14 mouse cellular contexts compared by ENCODE assay signal in the genomic region with DNA sequence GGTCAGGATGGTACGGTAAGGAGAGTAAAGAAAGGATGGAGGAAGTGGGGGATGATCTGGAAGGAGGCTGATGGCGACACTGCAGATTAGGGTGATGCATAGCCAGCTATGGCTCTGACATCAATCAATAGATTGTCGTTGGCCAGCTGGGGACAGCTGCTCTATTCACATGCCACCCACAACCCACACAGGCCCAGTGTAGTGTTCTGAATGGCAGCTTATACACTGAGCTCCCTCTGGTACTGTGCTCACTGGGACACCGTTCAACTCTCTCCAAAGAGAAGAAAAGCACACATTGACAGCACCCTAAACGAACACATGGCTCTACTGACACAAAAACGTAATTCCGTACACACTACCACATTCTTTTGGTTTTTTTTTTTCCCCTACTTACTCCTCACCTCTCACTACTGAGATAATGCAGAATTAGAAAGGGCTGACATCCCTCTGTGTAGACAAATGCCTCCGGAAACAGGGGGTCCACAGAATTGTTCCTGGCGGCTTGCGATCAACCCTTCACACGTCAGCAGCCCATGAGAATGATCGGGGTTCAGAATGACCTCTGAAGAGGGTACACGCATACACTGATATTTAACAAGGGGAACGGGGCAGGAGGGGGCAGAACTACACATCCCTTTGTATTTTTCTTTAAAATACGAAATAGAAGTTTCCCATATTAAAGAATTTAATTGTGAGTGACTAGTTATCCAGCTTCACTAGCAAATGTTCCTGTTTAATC.
DNase-seq lines count a peak whose midpoint lies in the region; ATAC-seq lines count a peak whose summit lies in the region.
"Had no signal": no experiment of that assay in that cellular context is flagged by ENCODE, and none has a peak within 500 bp of the region (broad histone marks: within the 10 kb centered on the region; RNA-seq: fewer than 3 reads in every experiment).

No protein-coding gene starts in this region.

- no peak overlapping the region for H3K9ac ChIP-seq in hindbrain, embryonic 12.5 days
- H3K9ac ChIP-seq in hindbrain, embryonic 14.5 days = no peak overlapping the region
- no peak overlapping the region for H3K9ac ChIP-seq in midbrain, embryonic 12.5 days (replicated peaks)
- no peak overlapping the region; the same call in 1 of the 2 replicates for H3K9ac ChIP-seq in hindbrain, embryonic 13.5 days
- H3K9ac ChIP-seq: liver, embryonic 13.5 days had no signal

- no peak overlapping the region for H3K4me3 ChIP-seq in hindbrain, embryonic 12.5 days
- no peak overlapping the region for H3K4me3 ChIP-seq in hindbrain, embryonic 14.5 days (replicated peaks; ENCODE audit: low read length)
- H3K4me3 ChIP-seq in midbrain, embryonic 12.5 days = no peak overlapping the region
- H3K4me3 ChIP-seq in midbrain, embryonic 10.5 days = no peak overlapping the region
- H3K4me3 ChIP-seq in hindbrain, embryonic 13.5 days = no peak overlapping the region
- H3K4me3 ChIP-seq: erythroblast, embryonic 14.5 days; liver, embryonic 13.5 days; megakaryocyte, embryonic 14.5 days had no signal

- no peaks in the 10 kb centered on the region for H3K27me3 ChIP-seq in hindbrain, embryonic 12.5 days
- no peaks in the 10 kb centered on the region for H3K27me3 ChIP-seq in hindbrain, embryonic 14.5 days (ENCODE audit: control insufficient read depth, insufficient read depth, low read length)
- no peaks in the 10 kb centered on the region for H3K27me3 ChIP-seq in midbrain, embryonic 12.5 days
- no peaks in the 10 kb centered on the region for H3K27me3 ChIP-seq in midbrain, embryonic 10.5 days (ENCODE audit: low read depth, poor library complexity, severe bottlenecking)
- H3K27me3 ChIP-seq in hindbrain, embryonic 13.5 days = no peaks in the 10 kb centered on the region
- H3K27me3 ChIP-seq: liver, embryonic 13.5 days had no signal

- no peaks in the 10 kb centered on the region for H3K36me3 ChIP-seq in hindbrain, embryonic 12.5 days
- H3K36me3 ChIP-seq in hindbrain, embryonic 14.5 days (replicated peaks; ENCODE audit: control insufficient read depth, insufficient read depth) = no peaks in the 10 kb centered on the region
- H3K36me3 ChIP-seq in midbrain, embryonic 12.5 days = no peaks in the 10 kb centered on the region
- no peaks in the 10 kb centered on the region for H3K36me3 ChIP-seq in midbrain, embryonic 10.5 days
- no peaks in the 10 kb centered on the region for H3K36me3 ChIP-seq in hindbrain, embryonic 13.5 days
- H3K36me3 ChIP-seq: liver, embryonic 13.5 days had no signal

- H3K4me1 ChIP-seq in hindbrain, embryonic 12.5 days = peaks cover 8% of the 10 kb centered on the region
- H3K4me1 ChIP-seq in hindbrain, embryonic 14.5 days (replicated peaks; ENCODE audit: control insufficient read depth, insufficient read depth, low read length) = no peaks in the 10 kb centered on the region
- H3K4me1 ChIP-seq in midbrain, embryonic 12.5 days = no peaks in the 10 kb centered on the region
- H3K4me1 ChIP-seq in midbrain, embryonic 10.5 days = peaks cover 21% of the 10 kb centered on the region
- peaks cover 7% of the 10 kb centered on the region; the same call in 1 of the 2 replicates for H3K4me1 ChIP-seq in hindbrain, embryonic 13.5 days (replicated peaks)
- H3K4me1 ChIP-seq: liver, embryonic 13.5 days had no signal

- 68% methylated on average over 15 of the region's 15 CpGs for WGBS in hindbrain, embryonic 12.5 days
- WGBS in hindbrain, embryonic 14.5 days = 62% methylated on average over 15 of the region's 15 CpGs
- WGBS in midbrain, embryonic 12.5 days = 75% methylated on average over 15 of the region's 15 CpGs
- WGBS in midbrain, embryonic 10.5 days = 86% methylated on average over 15 of the region's 15 CpGs
- WGBS in hindbrain, embryonic 13.5 days = 62% methylated on average over 15 of the region's 15 CpGs

- H3K9me3 ChIP-seq in hindbrain, embryonic 12.5 days (replicated peaks) = no peaks in the 10 kb centered on the region
- no peaks in the 10 kb centered on the region for H3K9me3 ChIP-seq in hindbrain, embryonic 14.5 days (ENCODE audit: control insufficient read depth, low read length)
- H3K9me3 ChIP-seq in midbrain, embryonic 12.5 days = no peaks in the 10 kb centered on the region
- H3K9me3 ChIP-seq in midbrain, embryonic 10.5 days (replicated peaks) = no peaks in the 10 kb centered on the region
- H3K9me3 ChIP-seq in hindbrain, embryonic 13.5 days = no peaks in the 10 kb centered on the region
- H3K9me3 ChIP-seq: liver, embryonic 13.5 days had no signal

- ATAC-seq in hindbrain, embryonic 12.5 days (ENCODE audit: low FRiP score) = peak; percentile 54; the same call in 1 of the 2 replicates
- ATAC-seq in hindbrain, embryonic 14.5 days (ENCODE audit: low FRiP score) = no peak
- peak; percentile 41; the same call in 1 of the 2 replicates for ATAC-seq in midbrain, embryonic 12.5 days (ENCODE audit: low FRiP score, low read depth)
- ATAC-seq in hindbrain, embryonic 13.5 days (ENCODE audit: low FRiP score) = 0 out of 2 replicates have a peak, but pooled peaks have one; percentile 54

- H3K27ac ChIP-seq in hindbrain, embryonic 12.5 days = no peak overlapping the region
- H3K27ac ChIP-seq in hindbrain, embryonic 14.5 days = no peak overlapping the region
- no peak overlapping the region for H3K27ac ChIP-seq in midbrain, embryonic 12.5 days (replicated peaks)
- H3K27ac ChIP-seq in midbrain, embryonic 10.5 days (replicated peaks) = no peak overlapping the region
- no peak overlapping the region for H3K27ac ChIP-seq in hindbrain, embryonic 13.5 days
- H3K27ac ChIP-seq: liver, embryonic 13.5 days had no signal

- no peak for DNase-seq in hindbrain, embryonic 14.5 days (ENCODE audit: low spot score)
- DNase-seq in midbrain, embryonic 10.5 days (ENCODE audit: low spot score) = no peak
- peak; percentile 83 for DNase-seq in layer of hippocampus, adult 9-11 months
- DNase-seq in gastrocnemius, postnatal 25 days = no peak
- no peak for DNase-seq in adrenal gland, adult (ENCODE audit: inconsistent age in 2 of 2, low spot score in 1 of 2)
- DNase-seq: kidney, adult 11 months; kidney, postnatal 4 days; liver, embryonic 13.5 days; retina, postnatal 1 day had no signal

- no peak overlapping the region for H3K4me2 ChIP-seq in hindbrain, embryonic 12.5 days (replicated peaks)
- no peak overlapping the region for H3K4me2 ChIP-seq in hindbrain, embryonic 14.5 days (replicated peaks)
- no peak overlapping the region for H3K4me2 ChIP-seq in midbrain, embryonic 12.5 days (replicated peaks)
- H3K4me2 ChIP-seq in hindbrain, embryonic 13.5 days = no peak overlapping the region
- H3K4me2 ChIP-seq: liver, embryonic 13.5 days had no signal
